Mouse (Mus musculus) lung, postnatal 0 days (tissue): ENCODE results near the gene Aurkb.

Source experiments
- CTCF ChIP-seq: IDR thresholded peaks from 2 replicates; pipeline ENCODE4 v1.5.1; 2016; ENCODE audit warnings: antibody characterized with exemption, mild to moderate bottlenecking
- EP300 ChIP-seq: IDR thresholded peaks from 2 replicates; pipeline ENCODE4 v1.6.1; 2016; ENCODE audit warnings: antibody characterized with exemption, mild to moderate bottlenecking, control low read depth

GRCm38 (mm10) chr11:69026562-69026961 is 18.9 kb upstream of the Aurkb start:
- TF ChIP-seq CTCF: no peak
- TF ChIP-seq EP300: no peak
